Mouse (Mus musculus) erythroblast, embryonic 14.5 days (primary cell): ENCODE results near the gene Zfp69.

Experiments used
- GATA1 ChIP-seq: IDR thresholded peaks from 2 replicates; pipeline ENCODE4 v1.6.1; 2012; ENCODE audit warnings: low read length, inconsistent platforms, mixed read lengths
- TAL1 ChIP-seq: IDR thresholded peaks from 3 replicates; pipeline ENCODE4 v1.6.1; 2012; ENCODE audit warnings: low read length, inconsistent platforms, mixed read lengths

DNA sequence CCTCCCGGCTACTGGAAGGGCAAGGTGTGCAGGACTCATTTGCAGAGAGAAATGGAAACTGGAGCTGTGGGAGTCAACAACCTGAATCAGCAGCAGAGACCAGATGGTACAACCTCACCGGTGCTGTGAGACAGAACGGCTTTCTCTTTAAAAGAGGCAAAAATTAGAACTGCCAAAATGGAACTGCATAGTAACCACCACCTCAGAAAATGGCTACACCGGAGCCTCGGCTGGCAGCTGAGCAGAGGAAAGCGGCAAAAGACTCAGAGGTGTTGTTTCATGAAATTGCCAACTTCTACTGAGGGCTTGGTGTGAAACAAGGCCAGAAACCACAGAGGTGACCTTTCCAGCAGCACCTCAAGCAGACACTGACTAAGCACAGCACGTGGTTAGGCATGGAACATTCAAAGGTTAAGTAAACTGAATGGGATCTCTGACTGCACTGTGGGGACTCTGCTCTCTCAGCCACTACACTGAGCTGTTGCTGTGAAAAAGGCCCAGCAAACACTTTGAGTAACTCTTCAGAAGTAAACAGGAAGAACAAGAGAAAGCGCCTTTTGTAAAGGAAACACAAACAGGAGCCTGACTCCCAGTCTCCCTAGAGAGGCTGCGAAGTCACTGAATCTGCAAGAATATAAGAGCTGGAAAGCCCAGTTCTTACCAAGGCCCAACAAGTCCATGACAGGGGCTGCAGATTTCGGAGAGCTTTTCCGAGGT is 23.4 kb upstream of the Zfp69 start:
- TF ChIP-seq GATA1 = no peak
- no peak for TF ChIP-seq TAL1
